Mouse (Mus musculus) C2C12 (cell line): Measurements from ENCODE around the gene Brpf1. TPM values are rescaled to one million over a fixed set of nuclear protein-coding genes. Genes with fewer than 3 reads are reported as not detected.

Experiments
- H3K27me3 ChIP-seq: one replicate; pipeline ENCODE4 v1.6.1; 2011; ENCODE audit not compliant: control insufficient read depth, insufficient read depth, insufficient read length
- H3K36me3 ChIP-seq: one replicate; pipeline ENCODE4 v1.6.1; 2011; ENCODE audit not compliant: control insufficient read depth, insufficient read depth
- H3K4me3 ChIP-seq: one replicate; pipeline ENCODE4 v1.5.1; 2011; ENCODE audit warnings: mild to moderate bottlenecking, control low read depth; ENCODE audit not compliant: poor library complexity, insufficient read depth, severe bottlenecking
- H3K79me2 ChIP-seq: one replicate; pipeline ENCODE4 v1.6.1; 2011; ENCODE audit not compliant: control insufficient read depth, insufficient read depth
- H3K79me3 ChIP-seq: one replicate; pipeline ENCODE4 v1.6.1; 2011; ENCODE audit warnings: low read depth, control low read depth
- H3ac ChIP-seq: one replicate; pipeline ENCODE3; 2011; ENCODE audit warnings: low read depth; ENCODE audit not compliant: control insufficient read depth, insufficient read length
- CEBPB ChIP-seq: IDR thresholded peaks from one replicate; pipeline ENCODE4 v1.6.1; 2011; ENCODE audit warnings: low read depth, mild to moderate bottlenecking, control low read depth, moderate library complexity
- CTCF ChIP-seq: IDR thresholded peaks from one replicate; pipeline ENCODE4 v1.5.1; 2011; ENCODE audit not compliant: control insufficient read depth, insufficient read depth, insufficient read length
- FOSL1 ChIP-seq: IDR thresholded peaks from one replicate; pipeline ENCODE4 v1.8.0; 2011; ENCODE audit warnings: mild to moderate bottlenecking, low read length; ENCODE audit not compliant: poor library complexity, insufficient read depth, severe bottlenecking
- MAX ChIP-seq: IDR thresholded peaks from one replicate; pipeline ENCODE4 v1.6.1; 2011; ENCODE audit warnings: mild to moderate bottlenecking, control low read depth
- MYOD1 ChIP-seq: IDR thresholded peaks from one replicate; pipeline ENCODE4 v1.6.1; 2011; ENCODE audit warnings: low read depth; ENCODE audit not compliant: control insufficient read depth, insufficient read length
- MYOG ChIP-seq: IDR thresholded peaks from one replicate; pipeline ENCODE4 v1.6.1; 2011; ENCODE audit not compliant: control insufficient read depth, insufficient read length; ENCODE audit errors: extremely low read depth
- USF1 ChIP-seq: IDR thresholded peaks from one replicate; pipeline ENCODE4 v1.6.1; 2011; ENCODE audit warnings: low read depth, mild to moderate bottlenecking, control low read depth, moderate library complexity
- polyA plus RNA-seq: library from polyadenylated mRNA; unstranded; fragments of >200 nt; fragmentation: generic; extraction: Trizol; gene quantifications from one replicate; pipeline ENCODE4 v1.2.1, GENCODE M21; 2012; ENCODE audit warnings: missing spikeins

Brpf1 gene
- polyA plus RNA-seq, 1 experiment: 16.1 TPM

DNA sequence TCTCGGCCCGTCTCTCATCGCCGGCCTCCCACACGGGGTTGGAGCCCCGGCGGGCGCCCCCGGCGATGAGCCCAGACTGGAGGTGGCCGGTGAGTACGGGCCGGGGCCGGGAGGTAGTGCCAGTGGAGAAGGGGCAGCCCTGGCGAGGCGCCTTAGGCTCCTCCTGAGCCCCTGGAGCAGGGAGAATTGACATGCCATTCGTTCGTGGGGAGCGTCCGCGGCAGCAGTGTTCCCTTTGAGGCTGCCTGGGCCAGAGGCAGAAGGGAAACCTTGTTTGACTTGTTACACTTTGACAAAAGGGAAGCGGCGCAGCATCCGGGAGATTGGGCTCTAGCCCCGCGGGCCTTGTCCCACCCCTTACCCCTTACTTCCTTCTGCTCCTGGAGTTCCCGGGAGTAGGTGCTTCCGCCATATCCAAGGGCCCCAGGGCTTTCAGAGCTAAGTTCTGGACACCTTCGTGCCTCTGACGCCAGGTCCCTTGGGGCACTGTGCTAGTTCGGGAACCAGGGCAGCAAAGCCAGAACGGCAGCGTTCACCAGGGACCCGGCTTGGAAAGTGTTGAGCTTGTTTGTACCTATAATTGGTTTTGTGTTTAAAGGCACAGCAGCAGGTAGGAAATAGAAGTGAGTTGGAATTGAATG is 664 bp downstream of the Brpf1 start:
- peak overlapping the region; percentile 94 for H3ac ChIP-seq
- peaks cover 57% of the 10 kb centered on the region for H3K79me2 ChIP-seq
- H3K79me3 ChIP-seq: peaks cover 48% of the 10 kb centered on the region
- peak overlapping the region; percentile 96 for H3K4me3 ChIP-seq
- no peaks in the 10 kb centered on the region for H3K27me3 ChIP-seq
- TF ChIP-seq MYOD1 (no peak), CEBPB (no peak), MAX (no peak), CTCF (no peak), USF1 (no peak), MYOG (no peak), FOSL1 (no peak)
- H3K36me3 ChIP-seq: peaks cover 27% of the 10 kb centered on the region

DNA sequence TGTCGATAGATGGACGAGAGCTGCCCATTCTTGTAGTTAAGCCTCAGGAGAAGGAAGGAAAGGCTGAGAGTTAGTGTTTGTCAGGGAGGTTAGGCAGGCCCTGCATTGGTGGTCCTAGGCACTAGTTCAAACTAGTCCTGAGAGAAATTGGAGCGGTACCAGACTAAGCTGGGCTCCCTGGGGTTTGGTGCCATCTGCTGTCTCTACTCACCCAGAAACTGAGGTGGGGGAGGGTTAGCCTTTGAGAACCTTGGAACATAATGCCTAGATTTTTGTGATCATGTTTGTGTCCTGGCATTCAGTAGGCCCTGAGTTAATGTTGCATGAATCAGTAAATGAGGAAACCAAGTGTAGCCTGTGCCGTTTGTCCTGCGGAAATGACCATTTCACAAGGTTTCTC is 1.2 kb downstream of the Brpf1 start:
- TF ChIP-seq MYOD1 (no peak), CTCF (peak; percentile 37), MYOG (no peak), USF1 (no peak)
- Histone ChIP-seq H3K79me2 (peaks cover 62% of the 10 kb centered on the region), H3K27me3 (no peaks in the 10 kb centered on the region)

GRCm38 (mm10) chr6:113315972-113316371 is 9.0 kb downstream of the Brpf1 start:
- peaks cover 49% of the 10 kb centered on the region for H3K79me2 ChIP-seq
- peaks cover 29% of the 10 kb centered on the region for H3K79me3 ChIP-seq
- no peak overlapping the region for H3ac ChIP-seq
- H3K27me3 ChIP-seq: no peaks in the 10 kb centered on the region
- TF ChIP-seq MAX (no peak), FOSL1 (no peak), CTCF (no peak), MYOD1 (no peak), CEBPB (no peak), MYOG (no peak), USF1 (no peak)
- peaks cover 78% of the 10 kb centered on the region for H3K36me3 ChIP-seq
- H3K4me3 ChIP-seq: no peak overlapping the region

More for the DNA sequence above, 1.2 kb downstream of the Brpf1 start:
- Histone ChIP-seq H3K4me3 (peak overlapping the region; percentile 96), H3K79me3 (peaks cover 51% of the 10 kb centered on the region), H3K36me3 (peaks cover 28% of the 10 kb centered on the region), H3ac (peak overlapping the region; percentile 94)

GRCm38 (mm10) chr6:113326533-113327315 is 19.8 kb downstream of the Brpf1 start, which contains the start of gene Ogg1:
Gene Ogg1, plus strand, starts transcription at chr6:113326972.
- H3K27me3 ChIP-seq: no peaks in the 10 kb centered on the region
- H3K36me3 ChIP-seq: peaks cover 70% of the 10 kb centered on the region
- peaks cover 13% of the 10 kb centered on the region for H3K79me2 ChIP-seq
- no peak for TF ChIP-seq MYOD1
- TF ChIP-seq MYOG: no peak
- H3ac ChIP-seq: peak within 1 kb of the TSS; percentile 79
- H3K4me3 ChIP-seq: peak within 1 kb of the TSS; percentile 54
- H3K79me3 ChIP-seq: peaks cover 7% of the 10 kb centered on the region

DNA sequence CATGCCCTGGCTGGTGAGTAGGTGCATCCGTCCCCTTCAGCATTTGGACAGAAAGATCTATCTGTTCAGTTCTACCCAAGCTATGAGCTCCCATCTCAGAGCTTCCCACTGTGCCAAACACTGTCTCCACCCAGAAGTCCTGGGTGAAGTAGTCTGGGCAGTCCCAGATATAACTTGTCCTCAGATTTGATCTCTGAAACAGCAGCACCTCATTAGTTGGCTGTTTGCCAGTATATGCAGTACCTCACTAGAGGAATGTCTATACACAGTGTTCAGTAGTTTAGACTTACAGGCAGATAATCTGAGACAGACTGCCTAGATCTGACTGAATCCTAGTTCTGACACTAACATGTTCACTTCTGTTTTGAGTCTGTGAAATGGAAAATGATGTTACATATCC is 22.5 kb downstream of the Brpf1 start:
- H3K4me3 ChIP-seq: no peak overlapping the region

DNA sequence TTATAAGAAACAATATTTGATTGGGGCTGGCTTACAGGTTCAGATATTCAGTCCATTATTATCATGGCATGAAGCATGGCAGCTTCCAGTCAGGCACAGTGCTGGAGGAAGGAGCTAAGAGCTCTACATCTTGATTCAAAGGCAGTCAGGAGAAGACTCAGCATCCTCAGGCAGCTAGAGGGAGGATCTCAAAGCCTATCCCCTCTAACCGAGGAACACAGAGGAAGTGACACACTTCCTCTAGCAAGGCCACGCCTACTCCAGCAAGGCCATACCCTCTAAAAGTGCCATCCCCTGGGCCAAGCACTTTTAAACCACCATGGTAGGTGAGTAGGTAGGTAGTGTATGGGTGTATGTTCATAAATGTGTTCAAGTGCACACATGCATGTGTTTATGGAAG is 23.6 kb downstream of the Brpf1 start:
- no peak for TF ChIP-seq MYOG
- TF ChIP-seq FOSL1: no peak
- no peak for TF ChIP-seq MAX
- no peak for TF ChIP-seq USF1
- no peak for TF ChIP-seq MYOD1
- no peak for TF ChIP-seq CTCF
- no peak for TF ChIP-seq CEBPB
- no peak overlapping the region for H3ac ChIP-seq
- peaks cover 13% of the 10 kb centered on the region for H3K79me2 ChIP-seq
- H3K36me3 ChIP-seq: peaks cover 65% of the 10 kb centered on the region
- H3K4me3 ChIP-seq: no peak overlapping the region
- peaks cover 7% of the 10 kb centered on the region for H3K79me3 ChIP-seq
- no peaks in the 10 kb centered on the region for H3K27me3 ChIP-seq

More for the DNA sequence above, 22.5 kb downstream of the Brpf1 start:
- Histone ChIP-seq H3K79me2 (peaks cover 13% of the 10 kb centered on the region), H3ac (no peak overlapping the region), H3K27me3 (no peaks in the 10 kb centered on the region), H3K36me3 (peaks cover 65% of the 10 kb centered on the region), H3K79me3 (peaks cover 7% of the 10 kb centered on the region)
- TF ChIP-seq FOSL1 (no peak), CTCF (no peak), MYOD1 (no peak), MAX (no peak), CEBPB (no peak), USF1 (no peak)
